Mouse (Mus musculus) MEL (cell line): ENCODE measurements at regions not wholly inside any gene's neighbourhood (a gene's known extent, or its start where the extent isn't known, plus 50 kb on each side); places are given as distances from the start of the nearest gene placed in this dataset.

Experiments
- DNase-seq: peaks from one replicate; pipeline ENCODE4 v3.0.0; 2011; ENCODE audit warnings: low read depth, low spot score
- H3K27ac ChIP-seq: 2 replicates; pipeline ENCODE4 v1.5.1; 2012; ENCODE audit warnings: low read depth, mild to moderate bottlenecking, control low read depth, low read length, moderate library complexity; ENCODE audit not compliant: control insufficient read depth
- H3K27me3 ChIP-seq, 2 experiments: fragments of 150-350 bp in 1 of 2; sonication (generic) in 1 of 2; 2 replicates each; pipeline ENCODE4 v1.6.1; 2012; ENCODE audit warnings: low read length in 2 of 2, mild to moderate bottlenecking in 2 of 2, improper control_type of control experiment in 1 of 2, moderate library complexity in 1 of 2; ENCODE audit not compliant: insufficient read depth in 2 of 2, control insufficient read depth in 1 of 2
- H3K36me3 ChIP-seq, 2 experiments: 2 replicates each; pipeline ENCODE4 v1.6.1; 2012 to 2014; ENCODE audit warnings: low read length in 2 of 2, improper control_type of control experiment in 1 of 2, inconsistent platforms in 1 of 2, mild to moderate bottlenecking in 1 of 2; ENCODE audit not compliant: insufficient read depth in 2 of 2, control insufficient read depth in 1 of 2
- H3K4me1 ChIP-seq, 2 experiments: fragments of 150-350 bp in 1 of 2; sonication (generic) in 1 of 2; 2 replicates each; pipeline ENCODE4 v1.6.1; 2012; ENCODE audit warnings: low read length in 2 of 2, improper control_type of control experiment in 1 of 2, mild to moderate bottlenecking in 1 of 2; ENCODE audit not compliant: insufficient read depth in 2 of 2, control insufficient read depth in 1 of 2
- H3K4me3 ChIP-seq, 2 experiments: fragments of 150-350 bp in 1 of 2; sonication (generic) in 1 of 2; 2 replicates each; pipeline ENCODE4 v1.5.1; 2012; ENCODE audit warnings: low read depth in 2 of 2, low read length in 2 of 2, mild to moderate bottlenecking in 2 of 2, moderate library complexity in 2 of 2, control low read depth in 1 of 2, improper control_type of control experiment in 1 of 2; ENCODE audit not compliant: control insufficient read depth in 1 of 2, insufficient read depth in 1 of 2
- H3K79me2 ChIP-seq: 2 replicates; pipeline ENCODE4 v1.6.1; 2012; ENCODE audit warnings: mild to moderate bottlenecking, low read length, moderate library complexity; ENCODE audit not compliant: control insufficient read depth, poor library complexity, insufficient read depth
- H3K9ac ChIP-seq: 2 replicates; pipeline ENCODE4 v1.6.1; 2012; ENCODE audit warnings: low read depth, mild to moderate bottlenecking, control low read depth, low read length, moderate library complexity; ENCODE audit not compliant: control insufficient read depth, poor library complexity, severe bottlenecking
- H3K9me3 ChIP-seq: fragments of 150-350 bp; sonication (generic); replicated peaks from 2 replicates; pipeline ENCODE4 v1.6.1; 2012; ENCODE audit warnings: mild to moderate bottlenecking, low read length, improper control_type of control experiment, moderate library complexity; ENCODE audit not compliant: insufficient read depth
- BHLHE40 ChIP-seq: IDR thresholded peaks from 2 replicates; pipeline ENCODE4 v1.6.1; 2012; ENCODE audit warnings: low read depth, mild to moderate bottlenecking, inconsistent platforms, low read length, improper control_type of control experiment, borderline replicate concordance
- CHD2 ChIP-seq: IDR thresholded peaks from 2 replicates; pipeline ENCODE4 v1.6.1; 2011; ENCODE audit warnings: low read length, improper control_type of control experiment
- CTCF ChIP-seq, 3 experiments: IDR thresholded peaks in 2 of 3; conservative IDR thresholded peaks in 1 of 3; 2 replicates each; pipeline ENCODE4 v1.5.1; 2011 to 2012; ENCODE audit warnings: low read length in 3 of 3, low read depth in 2 of 3, mild to moderate bottlenecking in 2 of 3, improper control_type of control experiment in 1 of 3, inconsistent platforms in 1 of 3, mixed read lengths in 1 of 3, moderate library complexity in 1 of 3; ENCODE audit not compliant: control insufficient read depth in 1 of 3, insufficient read depth in 1 of 3, poor library complexity in 1 of 3, severe bottlenecking in 1 of 3
- E2F4 ChIP-seq: IDR thresholded peaks from 2 replicates; pipeline ENCODE4 v1.6.1; 2011; ENCODE audit warnings: low read depth, low read length, improper control_type of control experiment, borderline replicate concordance
- ETS1 ChIP-seq: IDR thresholded peaks from 2 replicates; pipeline ENCODE4 v1.6.1; 2012; ENCODE audit warnings: low read depth, mild to moderate bottlenecking, inconsistent platforms, low read length, improper control_type of control experiment, moderate library complexity
- GATA1 ChIP-seq: IDR thresholded peaks from 2 replicates; pipeline ENCODE4 v1.6.1; 2011; ENCODE audit warnings: low read depth, low read length, improper control_type of control experiment
- MAFK ChIP-seq: IDR thresholded peaks from 2 replicates; pipeline ENCODE4 v1.6.1; 2011; ENCODE audit warnings: low read depth, mild to moderate bottlenecking, low read length, improper control_type of control experiment, borderline replicate concordance
- MEF2A ChIP-seq: IDR thresholded peaks from 2 replicates; pipeline ENCODE4 v1.6.1; 2014; ENCODE audit warnings: low read depth, mild to moderate bottlenecking, inconsistent platforms, low read length, improper control_type of control experiment; ENCODE audit not compliant: poor library complexity, insufficient replicate concordance, severe bottlenecking; ENCODE audit errors: extremely low read depth
- MYB ChIP-seq: IDR thresholded peaks from 2 replicates; pipeline ENCODE4 v1.6.1; 2011; ENCODE audit warnings: mild to moderate bottlenecking, low read depth, low read length, improper control_type of control experiment
- MYC ChIP-seq: IDR thresholded peaks from 2 replicates; pipeline ENCODE4 v1.6.1; 2011; ENCODE audit warnings: low read depth, mild to moderate bottlenecking, low read length, improper control_type of control experiment, moderate library complexity
- POLR2A ChIP-seq, 2 experiments: IDR thresholded peaks; 2 replicates each; pipeline ENCODE4 v1.6.1; 2011 to 2012; ENCODE audit warnings: low read length in 2 of 2, mild to moderate bottlenecking in 2 of 2, control low read depth in 1 of 2, improper control_type of control experiment in 1 of 2, low read depth in 1 of 2, moderate library complexity in 1 of 2; ENCODE audit not compliant: control insufficient read depth in 1 of 2, insufficient read depth in 1 of 2, poor library complexity in 1 of 2
- POLR2AphosphoS2 ChIP-seq: IDR thresholded peaks from 2 replicates; pipeline ENCODE4 v1.6.1; 2011; ENCODE audit warnings: low read length, improper control_type of control experiment
- RCOR1 ChIP-seq: IDR thresholded peaks from 2 replicates; pipeline ENCODE4 v1.6.1; 2012; ENCODE audit warnings: low read depth, mild to moderate bottlenecking, inconsistent platforms, low read length, improper control_type of control experiment
- SIN3A ChIP-seq: IDR thresholded peaks from 2 replicates; pipeline ENCODE4 v1.6.1; 2012; ENCODE audit warnings: low read length, improper control_type of control experiment, inconsistent platforms
- SMC3 ChIP-seq: IDR thresholded peaks from 2 replicates; pipeline ENCODE4 v1.6.1; 2011; ENCODE audit warnings: low read depth, low read length, improper control_type of control experiment
- TAL1 ChIP-seq: IDR thresholded peaks from 2 replicates; pipeline ENCODE4 v1.6.1; 2012; ENCODE audit warnings: mild to moderate bottlenecking, inconsistent platforms, low read length, moderate library complexity, mixed read lengths
- USF1 ChIP-seq: IDR thresholded peaks from 2 replicates; pipeline ENCODE4 v1.6.1; 2014; ENCODE audit warnings: low read depth, mild to moderate bottlenecking, inconsistent platforms, low read length, improper control_type of control experiment, moderate library complexity
- USF2 ChIP-seq, 2 experiments: IDR thresholded peaks; 2 replicates each; pipeline ENCODE4 v1.6.1; 2011 to 2012; ENCODE audit warnings: improper control_type of control experiment in 2 of 2, low read length in 2 of 2, borderline replicate concordance in 1 of 2, inconsistent platforms in 1 of 2, low read depth in 1 of 2, mild to moderate bottlenecking in 1 of 2; ENCODE audit not compliant: insufficient read depth in 1 of 2
- ZMIZ1 ChIP-seq: IDR thresholded peaks from 2 replicates; pipeline ENCODE4 v1.6.1; 2012; ENCODE audit warnings: low read depth, mild to moderate bottlenecking, inconsistent platforms, low read length, improper control_type of control experiment, moderate library complexity

DNA sequence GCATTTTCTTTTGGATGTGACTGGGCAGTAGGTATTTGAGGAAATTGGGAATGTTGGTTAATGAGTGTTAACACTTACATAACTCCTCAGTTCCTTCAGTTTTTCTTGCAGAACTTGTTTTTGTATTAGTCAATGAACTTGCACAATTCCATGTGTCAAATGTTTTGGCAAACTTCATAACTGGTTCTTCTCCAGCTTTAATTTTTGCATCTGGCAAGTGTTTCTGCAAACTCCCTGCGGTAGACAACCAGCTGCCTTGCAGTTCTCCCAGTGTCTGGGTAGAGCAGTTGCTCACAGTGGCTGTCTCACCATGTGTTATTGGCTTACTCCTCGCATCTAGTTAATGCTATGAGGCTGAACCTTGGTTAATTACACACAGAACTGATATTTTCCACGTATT, 790.4 kb downstream of the Epha4 start:
- Histone ChIP-seq H3K27ac (no peak overlapping the region), H3K27me3 (no peaks in the 10 kb centered on the region), H3K9ac (no peak overlapping the region), H3K79me2 (no peaks in the 10 kb centered on the region), H3K4me3 (no peak overlapping the region), H3K4me1 (no peaks in the 10 kb centered on the region), H3K36me3 (no peaks in the 10 kb centered on the region), H3K9me3 (no peaks in the 10 kb centered on the region)
- no peak for DNase-seq
- TF ChIP-seq POLR2AphosphoS2: no peak
- TF ChIP-seq USF2 (IDR thresholded peaks at IDR 0.05; ENCODE audit: borderline replicate concordance in 1 of 2, insufficient read depth in 1 of 2, low read depth in 1 of 2, low read length in 2 of 2): no peak
- TF ChIP-seq POLR2A (IDR thresholded peaks at IDR 0.05; ENCODE audit: control insufficient read depth in 1 of 2, insufficient read depth in 1 of 2, low read depth in 1 of 2, low read length in 2 of 2, poor library complexity in 1 of 2): no peak
- no peak for TF ChIP-seq BHLHE40
- no peak for TF ChIP-seq GATA1
- no peak for TF ChIP-seq CHD2
- no peak for TF ChIP-seq MEF2A
- no peak for TF ChIP-seq USF1
- TF ChIP-seq MYC: no peak
- TF ChIP-seq TAL1: no peak
- TF ChIP-seq ETS1: no peak
- no peak for TF ChIP-seq RCOR1

DNA sequence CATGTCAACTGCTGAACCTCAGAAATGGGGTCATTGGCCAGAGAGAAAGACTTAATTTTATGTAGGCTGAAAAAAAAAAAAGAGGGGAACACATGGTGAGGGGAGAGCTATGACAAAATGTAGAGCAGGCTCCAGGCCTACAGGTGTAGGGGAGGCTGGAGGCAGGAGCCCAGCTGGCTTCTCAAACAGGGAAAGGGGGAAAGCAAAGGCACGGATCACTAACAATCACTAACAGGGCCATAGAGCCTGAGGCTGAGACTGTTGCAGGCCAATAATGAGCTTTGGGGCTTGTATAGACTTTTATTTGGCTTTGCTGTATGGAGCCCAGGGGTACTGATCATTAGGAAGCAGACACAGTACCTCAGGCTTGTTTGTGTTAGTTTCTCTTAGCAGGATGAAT, 777.9 kb downstream of the Epha4 start:
- H3K9me3 ChIP-seq: no peaks in the 10 kb centered on the region
- DNase-seq: no peak
- no peaks in the 10 kb centered on the region for H3K4me1 ChIP-seq
- TF ChIP-seq E2F4 (no peak), SMC3 (no peak), SIN3A (no peak), POLR2AphosphoS2 (no peak), ZMIZ1 (no peak), CTCF (IDR thresholded peaks at IDR 0.05 in 2 of 3, conservative IDR thresholded peaks at IDR 0.05 in 1 of 3; ENCODE audit: control insufficient read depth in 1 of 3, insufficient read depth in 1 of 3, low read depth in 2 of 3, low read length in 3 of 3, poor library complexity in 1 of 3, severe bottlenecking in 1 of 3) (no peak), POLR2A (IDR thresholded peaks at IDR 0.05; ENCODE audit: control insufficient read depth in 1 of 2, insufficient read depth in 1 of 2, low read depth in 1 of 2, low read length in 2 of 2, poor library complexity in 1 of 2) (no peak), MAFK (no peak), MYB (no peak)
- no peak overlapping the region for H3K4me3 ChIP-seq
- no peaks in the 10 kb centered on the region for H3K27me3 ChIP-seq
- no peak overlapping the region for H3K27ac ChIP-seq
- no peak overlapping the region for H3K9ac ChIP-seq
- no peaks in the 10 kb centered on the region for H3K36me3 ChIP-seq
- H3K79me2 ChIP-seq: no peaks in the 10 kb centered on the region
